10 mouse cellular contexts compared by ENCODE assay signal in the genomic region with DNA sequence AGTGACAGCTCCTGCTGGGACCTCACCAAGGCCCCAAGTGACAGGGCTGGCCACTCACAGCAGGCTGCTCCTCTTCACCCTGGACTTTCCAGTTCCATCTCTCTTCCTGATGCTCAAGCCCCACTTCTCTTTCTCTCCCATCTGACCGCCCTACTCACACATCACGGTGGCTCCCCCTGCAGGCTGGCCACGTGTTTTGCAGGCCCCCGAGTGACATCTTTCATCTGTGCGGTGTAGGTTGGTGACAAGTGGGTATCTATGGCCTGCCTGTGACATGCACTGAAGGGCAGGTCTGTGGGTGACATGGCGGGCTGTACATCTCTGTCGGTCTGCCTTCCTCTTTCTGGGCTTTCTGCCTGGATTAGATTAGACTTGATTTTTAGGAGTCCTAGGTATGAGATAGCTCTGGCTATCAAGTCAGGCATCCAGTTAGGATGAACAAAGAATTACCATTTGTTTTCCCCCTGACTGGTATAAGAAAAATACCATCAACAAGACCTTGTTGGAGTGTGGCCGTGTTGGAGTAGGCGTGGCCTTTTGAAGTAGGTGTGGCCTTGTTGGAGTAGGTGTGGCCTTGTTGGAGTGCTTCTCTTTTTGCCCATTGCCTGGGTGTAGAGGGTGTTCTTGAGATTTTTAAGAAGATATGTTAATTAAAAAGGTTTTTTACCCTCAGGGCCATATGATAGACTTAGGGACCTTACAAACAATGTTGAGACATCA.
DNase-seq lines count a peak whose midpoint lies in the region; ATAC-seq lines count a peak whose summit lies in the region.
"Had no signal": no experiment of that assay in that cellular context is flagged by ENCODE, and none has a peak within 500 bp of the region (broad histone marks: within the 10 kb centered on the region; RNA-seq: fewer than 3 reads in every experiment).

No protein-coding gene starts in this region.

- peak; percentile 16 for DNase-seq in cerebellum, adult 11 months
- DNase-seq in midbrain, embryonic 10.5 days (ENCODE audit: low spot score): peak; percentile 38
- peak; percentile 21 to 47 for DNase-seq in spleen, postnatal 14 days (ENCODE audit: low spot score in 2 of 2)
- no peak for DNase-seq in frontal cortex, postnatal 25 days (ENCODE audit: low spot score in 2 of 2)
- DNase-seq in urinary bladder, adult 2 months (ENCODE audit: low spot score): no peak

- no peak for ATAC-seq in cerebellum, adult (ENCODE audit: insufficient number of reproducible peaks, low FRiP score, low TSS enrichment)
- ATAC-seq in midbrain, embryonic 15.5 days (replicated peaks): no peak; the same call in 1 of the 2 replicates
- peak; percentile 92 for ATAC-seq in granulocyte monocyte progenitor cell, adult 5-6 weeks (replicated peaks; ENCODE audit: poor library complexity, severe bottlenecking)

- H3K27me3 ChIP-seq in midbrain, embryonic 10.5 days (ENCODE audit: low read depth, poor library complexity, severe bottlenecking): no peaks in the 10 kb centered on the region
- no peaks in the 10 kb centered on the region for H3K27me3 ChIP-seq in midbrain, embryonic 15.5 days (replicated peaks)
- H3K27me3 ChIP-seq: megakaryocyte, embryonic 14.5 days had no signal

- H3K4me1 ChIP-seq in midbrain, embryonic 10.5 days: peaks cover 12% of the 10 kb centered on the region
- no peaks in the 10 kb centered on the region for H3K4me1 ChIP-seq in midbrain, embryonic 15.5 days

- H3K36me3 ChIP-seq in midbrain, embryonic 10.5 days: no peaks in the 10 kb centered on the region
- no peaks in the 10 kb centered on the region for H3K36me3 ChIP-seq in midbrain, embryonic 15.5 days (replicated peaks)
- H3K36me3 ChIP-seq: G1E had no signal

- no peak overlapping the region for H3K4me3 ChIP-seq in midbrain, embryonic 10.5 days
- no peak overlapping the region for H3K4me3 ChIP-seq in midbrain, embryonic 15.5 days
- H3K4me3 ChIP-seq: megakaryocyte, embryonic 14.5 days had no signal

- H3K4me2 ChIP-seq in midbrain, embryonic 15.5 days: no peak overlapping the region

- H3K9me3 ChIP-seq in midbrain, embryonic 10.5 days (replicated peaks): no peaks in the 10 kb centered on the region
- H3K9me3 ChIP-seq in midbrain, embryonic 15.5 days: no peaks in the 10 kb centered on the region
- H3K9me3 ChIP-seq: megakaryocyte, embryonic 14.5 days had no signal

- no peak overlapping the region for H3K27ac ChIP-seq in midbrain, embryonic 10.5 days (replicated peaks)
- no peak overlapping the region for H3K27ac ChIP-seq in midbrain, embryonic 15.5 days

- WGBS in midbrain, embryonic 10.5 days: 65% methylated on average over 9 of the region's 9 CpGs
- WGBS in midbrain, embryonic 15.5 days: 63% methylated on average over 9 of the region's 9 CpGs

- H3K9ac ChIP-seq in midbrain, embryonic 15.5 days: no peak overlapping the region

Comparison
In these comparisons a context has a peak if more than half of its experiments do, and no peak if none do; other contexts are left out.
1. DNase-seq: peak in cerebellum, adult 11 months (single experiment), midbrain, embryonic 10.5 days (single experiment) and spleen, postnatal 14 days (2 of 2); none in frontal cortex, postnatal 25 days (0 of 2) and urinary bladder, adult 2 months (single experiment).